Mouse (Mus musculus): ENCODE data around the gene Gpatch4.

Gene Gpatch4

GRCm38 (mm10) chr3:88030608-88031395 is 12.1 kb upstream of the Gpatch4 start:
- DNase-seq (ENCODE audit: low read depth), result no peak

- DNase-seq (ENCODE audit: low read depth), result no peak
Measured at GRCm38 (mm10) chr3:88033506-88033905, 9.4 kb upstream of the Gpatch4 start.

- no peak for DNase-seq (ENCODE audit: low read depth)
Measured at GRCm38 (mm10) chr3:88035561-88036293, 7.2 kb upstream of the Gpatch4 start.

- DNase-seq (ENCODE audit: low read depth), result no peak
Measured at GRCm38 (mm10) chr3:88049532-88049931, 6.6 kb downstream of the Gpatch4 start.

GRCm38 (mm10) chr3:88057030-88057429 is 14.1 kb downstream of the Gpatch4 start:
- no peak for DNase-seq (ENCODE audit: low read depth)

GRCm38 (mm10) chr3:88057902-88058696 is 15.2 kb downstream of the Gpatch4 start, which contains the start of gene Naxe:
TSS of gene Naxe (minus strand) at chr3:88058495.
- peak; percentile 92 for DNase-seq (ENCODE audit: low read depth)

- DNase-seq (ENCODE audit: low read depth), result no peak
Measured at GRCm38 (mm10) chr3:88068386-88068785, 25.5 kb downstream of the Gpatch4 start.

GRCm38 (mm10) chr3:88071783-88072182 is 28.9 kb downstream of the Gpatch4 start:
- peak; percentile 89 for DNase-seq (ENCODE audit: low read depth)

GRCm38 (mm10) chr3:88073631-88074030 is 30.7 kb downstream of the Gpatch4 start:
- no peak for DNase-seq (ENCODE audit: low read depth)

- no peak for DNase-seq (ENCODE audit: low read depth)
Measured at GRCm38 (mm10) chr3:88074351-88074750, 31.4 kb downstream of the Gpatch4 start.

GRCm38 (mm10) chr3:88074766-88075165 is 31.9 kb downstream of the Gpatch4 start:
- no peak for DNase-seq (ENCODE audit: low read depth)

- no peak for DNase-seq (ENCODE audit: low read depth)
Measured at GRCm38 (mm10) chr3:88077441-88077840, 34.5 kb downstream of the Gpatch4 start.

- DNase-seq (ENCODE audit: low read depth), result no peak
Measured at GRCm38 (mm10) chr3:88078204-88078603, 35.3 kb downstream of the Gpatch4 start, which contains the start of gene Ttc24. TSS of gene Ttc24 (minus strand) at chr3:88078304.

- peak; percentile 73 for DNase-seq (ENCODE audit: low read depth)
Measured at GRCm38 (mm10) chr3:88081345-88082223, 38.7 kb downstream of the Gpatch4 start, which contains the start of gene Iqgap3. TSS of gene Iqgap3 (plus strand) at chr3:88081971.

- DNase-seq (ENCODE audit: low read depth), result no peak
Measured at GRCm38 (mm10) chr3:88082224-88082618, 39.3 kb downstream of the Gpatch4 start.

- no peak for DNase-seq (ENCODE audit: low read depth)
Measured at GRCm38 (mm10) chr3:88082663-88083062, 39.8 kb downstream of the Gpatch4 start.

- no peak for DNase-seq (ENCODE audit: low read depth)
Measured at GRCm38 (mm10) chr3:88084001-88084400, 41.1 kb downstream of the Gpatch4 start.

GRCm38 (mm10) chr3:88085459-88085858 is 42.6 kb downstream of the Gpatch4 start:
- no peak for DNase-seq (ENCODE audit: low read depth)

- DNase-seq (ENCODE audit: low read depth), result peak; percentile 60
Measured at GRCm38 (mm10) chr3:88087688-88088087, 44.8 kb downstream of the Gpatch4 start.

GRCm38 (mm10) chr3:88090106-88090505 is 47.2 kb downstream of the Gpatch4 start:
- no peak for DNase-seq (ENCODE audit: low read depth)

GRCm38 (mm10) chr3:88090616-88091015 is 47.7 kb downstream of the Gpatch4 start:
- DNase-seq (ENCODE audit: low read depth), result no peak
